Mouse (Mus musculus) G1E (cell line): ENCODE measurements at regions not wholly inside any gene's neighbourhood (a gene's known extent, or its start where the extent isn't known, plus 50 kb on each side); places are given as distances from the start of the nearest gene placed in this dataset.

Experiments used
- CTCF ChIP-seq: IDR thresholded peaks from 2 replicates; pipeline ENCODE4 v1.5.1; 2012; ENCODE audit warnings: low read depth, low read length, inconsistent platforms, mixed read lengths
- GATA1 ChIP-seq: IDR thresholded peaks from 2 replicates; pipeline ENCODE4 v1.6.1; 2012; ENCODE audit warnings: borderline replicate concordance, low read length, inconsistent platforms, mixed read lengths
- GATA2 ChIP-seq: IDR thresholded peaks from 2 replicates; pipeline ENCODE4 v1.6.1; 2012; ENCODE audit warnings: low read depth, low read length, inconsistent platforms, borderline replicate concordance
- TAL1 ChIP-seq: conservative IDR thresholded peaks from 2 replicates; pipeline ENCODE4 v1.6.1; 2012; ENCODE audit warnings: low read depth, low read length, inconsistent platforms, mixed read lengths

DNA sequence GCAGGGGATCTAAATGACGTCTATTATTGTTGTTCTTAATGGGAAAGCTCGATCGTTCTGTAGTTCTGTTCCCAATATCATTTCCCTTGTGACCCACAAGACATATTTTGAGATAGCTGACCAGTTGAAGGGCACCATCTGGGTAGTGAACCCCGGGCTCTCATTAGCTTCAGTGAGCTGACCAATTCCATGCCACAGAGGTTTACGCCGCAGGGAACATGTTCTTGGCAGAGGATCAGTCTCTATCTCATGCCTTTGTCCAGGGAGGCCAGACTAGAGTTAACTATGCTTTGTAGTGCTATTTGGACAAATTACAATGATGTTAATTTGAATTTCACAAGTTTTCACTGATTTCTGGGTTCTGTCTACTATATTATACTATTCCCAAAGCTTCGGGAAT, 117.1 kb downstream of the Tbx4 start:
- TF ChIP-seq TAL1, result no peak
- no peak for TF ChIP-seq GATA1
- TF ChIP-seq CTCF, result no peak
- TF ChIP-seq GATA2, result no peak
